Mouse (Mus musculus) kidney, adult 8-10 months (tissue): ENCODE measurements around the gene Cdc42bpa.

Experiments
- DNase-seq, 2 experiments: peaks; one replicate each; pipeline ENCODE4 v3.0.0; 2022

Gene Cdc42bpa

GRCm38 (mm10) chr1:180194781-180195471, 234.7 kb downstream of the Cdc42bpa start:
- DNase-seq: peak; percentile 68 to 83

- peak; percentile 99 for DNase-seq
These were observed 235.6 kb downstream of the Cdc42bpa start for GRCm38 (mm10) chr1:180195703-180196381.

GRCm38 (mm10) chr1:180196508-180196907, 236.2 kb downstream of the Cdc42bpa start:
- DNase-seq: peak; percentile 79 to 85

GRCm38 (mm10) chr1:180197956-180198355, 237.7 kb downstream of the Cdc42bpa start:
- DNase-seq: no peak

GRCm38 (mm10) chr1:180198959-180199714, 238.9 kb downstream of the Cdc42bpa start, which contains the start of gene Coq8a:
Coq8a (minus strand) TSS chr1:180199602.
- no peak for DNase-seq

- DNase-seq: no peak
These were observed 239.4 kb downstream of the Cdc42bpa start for GRCm38 (mm10) chr1:180199715-180200050.

- DNase-seq: no peak
These were observed 240.4 kb downstream of the Cdc42bpa start for GRCm38 (mm10) chr1:180200722-180201121.

- no peak for DNase-seq
These were observed 248.1 kb downstream of the Cdc42bpa start for GRCm38 (mm10) chr1:180208370-180208769.

- DNase-seq: peak in 1 of 2 experiments; percentile 54
These were observed 249.8 kb downstream of the Cdc42bpa start for GRCm38 (mm10) chr1:180210031-180210432.

GRCm38 (mm10) chr1:180210781-180211271, 250.6 kb downstream of the Cdc42bpa start:
- peak; percentile 88 to 90 for DNase-seq

- peak in 1 of 2 experiments; percentile 68 for DNase-seq
These were observed 252.6 kb downstream of the Cdc42bpa start for GRCm38 (mm10) chr1:180212911-180213310.

GRCm38 (mm10) chr1:180215044-180215443, 254.8 kb downstream of the Cdc42bpa start:
- DNase-seq: peak; percentile 65 to 76
